Mouse (Mus musculus) forebrain, embryonic 14.5 days (tissue): ENCODE results near the gene Mknk2. TPM values are rescaled to one million over a fixed set of nuclear protein-coding genes. Genes with fewer than 3 reads are reported as not detected.

ENCODE experiments used
- ATAC-seq: fragments of 200-750 bp; cut with Nextera tagmentation; 2 replicates; pipeline ENCODE4 v1.8.0; 2017; ENCODE audit warnings: mild to moderate bottlenecking, moderate library complexity
- DNase-seq: peaks from one replicate; pipeline ENCODE4 v3.0.0-alpha.2; 2015; ENCODE audit warnings: low spot score
- H3K27ac ChIP-seq: fragments of 300-500 bp; sonication (generic); 2 replicates; pipeline ENCODE4 v1.5.1; 2014; ENCODE audit warnings: low read depth, mild to moderate bottlenecking, control low read depth, low read length, moderate library complexity
- H3K27me3 ChIP-seq: fragments of 300-500 bp; sonication (generic); replicated peaks from 2 replicates; pipeline ENCODE4 v1.6.1; 2014; ENCODE audit warnings: low read length, control low read depth, mixed read lengths; ENCODE audit not compliant: control insufficient read depth, insufficient read depth
- H3K36me3 ChIP-seq: fragments of 300-500 bp; sonication (generic); 2 replicates; pipeline ENCODE4 v1.6.1; 2014; ENCODE audit warnings: low read length, control low read depth; ENCODE audit not compliant: control insufficient read depth, insufficient read depth
- H3K4me1 ChIP-seq: fragments of 300-500 bp; sonication (generic); 2 replicates; pipeline ENCODE4 v1.6.1; 2014; ENCODE audit warnings: antibody characterized with exemption, low read length, control low read depth; ENCODE audit not compliant: control insufficient read depth, insufficient read depth
- H3K4me2 ChIP-seq: fragments of 300-500 bp; sonication (generic); 2 replicates; pipeline ENCODE4 v1.6.1; 2014; ENCODE audit warnings: mild to moderate bottlenecking, control low read depth, low read length
- H3K4me3 ChIP-seq: fragments of 300-500 bp; sonication (generic); 2 replicates; pipeline ENCODE4 v1.5.1; 2014; ENCODE audit warnings: low read depth, low read length, control low read depth
- H3K9ac ChIP-seq: fragments of 300-500 bp; sonication (generic); 2 replicates; pipeline ENCODE4 v1.6.1; 2014; ENCODE audit warnings: mild to moderate bottlenecking, low read length, control low read depth, moderate library complexity
- H3K9me3 ChIP-seq: fragments of 300-500 bp; sonication (generic); replicated peaks from 2 replicates; pipeline ENCODE4 v1.6.1; 2016; ENCODE audit warnings: low read length, control low read depth, mixed read lengths; ENCODE audit not compliant: control insufficient read depth
- WGBS: fragments of 180-500 bp; shearing (Covaris S2); extraction: QIAGEN DNeasy Blood & Tissue Kit; methylation state at CpG from one replicate; pipeline ENCODE4 v1.1.7; 2014; 5-methylcytosine and 5-hydroxymethylcytosine counted together
- polyA plus RNA-seq: library from polyadenylated mRNA; unstranded; fragments of >200 nt; fragmentation: Nextera tagmentation; extraction: Ambion mirVana; gene quantifications from 2 replicates; pipeline ENCODE4 v1.2.1, GENCODE M21; 2014

The Mknk2 gene
- polyA plus RNA-seq, 1 experiment from 2014 or later, result 43.1 TPM

DNA sequence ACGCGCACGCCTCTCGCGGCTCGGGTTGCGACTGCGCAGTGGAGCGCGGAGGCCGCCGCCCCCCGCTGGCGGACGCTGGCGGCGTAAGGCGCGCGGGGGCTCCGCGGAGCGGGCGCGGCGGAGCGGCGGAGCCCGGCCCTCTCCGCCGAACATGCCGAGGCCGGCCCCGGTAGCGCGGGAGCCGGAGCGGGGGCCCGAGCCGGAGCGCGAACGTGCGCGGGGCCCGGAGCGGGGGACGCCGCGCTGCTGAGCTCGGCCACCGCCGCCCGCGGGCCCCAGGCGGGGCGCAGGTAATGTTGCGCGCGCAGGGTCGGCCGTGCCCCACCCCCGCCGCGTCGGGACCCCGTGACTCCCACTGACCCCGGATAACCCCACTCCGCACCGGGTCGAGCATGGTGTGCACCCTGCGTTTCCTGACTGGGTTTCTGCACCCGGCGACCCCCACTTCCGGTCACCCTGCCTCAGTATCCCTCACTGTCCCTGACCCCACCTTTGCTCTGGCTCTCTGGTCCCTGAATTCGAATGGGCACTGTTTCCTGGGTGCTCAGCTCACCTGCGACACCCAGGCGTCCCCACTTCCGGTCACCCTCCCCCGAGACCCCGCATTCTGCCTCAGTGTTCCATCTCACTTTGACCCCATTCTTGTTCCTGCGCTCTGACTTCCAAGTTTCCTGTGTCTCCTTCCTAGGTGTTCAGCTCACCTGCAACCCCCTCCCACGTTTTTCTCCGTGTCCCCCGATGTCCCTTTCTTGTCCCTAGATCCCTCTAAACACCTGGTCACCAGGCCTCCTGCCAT, 55.1 kb downstream of the Mknk2 start, which contains the start of gene Csnk1g2:
Csnk1g2 (plus strand) TSS at position 178 of the 796 bp plus-strand sequence.
- peak within 1 kb of the TSS; percentile 93 for H3K9ac ChIP-seq
- ATAC-seq (no peak), DNase-seq (no peak)
- H3K4me2 ChIP-seq, result peak within 1 kb of the TSS; percentile 99
- peak within 1 kb of the TSS; percentile 90 for H3K4me3 ChIP-seq
- 0 out of 2 replicates have a peak, but pooled peaks cover 4% of the 10 kb centered on the region for H3K36me3 ChIP-seq
- WGBS, result under 1% methylated on average over 62 of the region's 85 CpGs
- no peaks in the 10 kb centered on the region for H3K27me3 ChIP-seq
- no peaks in the 10 kb centered on the region for H3K9me3 ChIP-seq
- peaks cover 14% of the 10 kb centered on the region for H3K4me1 ChIP-seq
- peak within 1 kb of the TSS; percentile 96 for H3K27ac ChIP-seq

DNA sequence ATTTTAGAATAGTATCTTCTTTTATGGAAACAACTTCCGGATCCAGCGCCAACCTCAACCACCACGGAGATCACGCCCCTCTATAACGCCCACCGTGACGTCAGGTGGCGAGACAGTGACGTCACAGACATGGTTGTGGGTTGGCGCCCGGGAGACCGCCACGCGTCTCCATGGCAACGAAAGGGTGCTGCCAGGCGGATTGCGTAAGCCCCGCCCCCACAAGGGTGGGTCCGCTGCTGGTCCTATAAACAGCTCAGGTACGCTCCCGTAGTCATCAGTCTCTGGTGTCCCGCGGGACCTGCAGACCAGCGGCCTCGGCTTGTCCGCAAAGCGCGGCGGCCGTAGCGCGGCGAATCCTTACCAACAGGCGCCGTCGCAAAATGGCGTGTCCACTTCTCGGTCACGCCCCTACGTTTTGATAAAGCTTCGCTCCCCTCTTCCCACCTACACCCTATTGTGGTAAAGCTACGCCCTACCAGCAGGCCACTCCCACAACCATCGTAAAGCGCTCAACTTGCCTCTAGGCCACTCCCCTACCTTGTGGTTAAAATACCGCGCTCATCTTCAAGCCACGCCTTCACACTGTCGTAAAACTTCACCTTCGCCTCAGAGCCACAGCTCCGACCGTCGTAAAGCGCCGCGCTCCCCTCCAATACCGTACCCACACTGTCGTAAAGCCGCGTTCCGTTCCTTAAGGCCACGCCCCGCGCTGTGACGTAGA, 55.8 kb downstream of the Mknk2 start:
- Histone ChIP-seq H3K27me3 (no peaks in the 10 kb centered on the region), H3K4me3 (peak overlapping the region; percentile 90), H3K4me2 (peak overlapping the region; percentile 99), H3K4me1 (peaks cover 14% of the 10 kb centered on the region), H3K36me3 (0 out of 2 replicates have a peak, but pooled peaks cover 4% of the 10 kb centered on the region), H3K9me3 (no peaks in the 10 kb centered on the region), H3K9ac (peak overlapping the region; percentile 60), H3K27ac (peak overlapping the region; percentile 96)
- ATAC-seq (peak; percentile 97), DNase-seq (peak; percentile 100)
- under 1% methylated on average over 64 of the region's 64 CpGs for WGBS

DNA sequence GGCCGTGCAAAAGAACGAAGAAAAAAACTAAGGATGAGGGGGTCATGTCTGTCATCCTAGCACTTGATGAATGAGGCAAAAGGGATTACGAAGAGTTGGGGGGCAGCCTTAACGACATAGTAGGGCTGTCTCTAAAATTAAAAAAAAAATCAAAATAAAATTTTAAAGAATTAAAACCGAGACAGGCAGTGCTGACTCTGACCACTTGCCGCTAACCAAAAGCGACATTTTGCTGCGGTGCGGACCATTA, 56.3 kb downstream of the Mknk2 start:
- Histone ChIP-seq H3K9me3 (no peaks in the 10 kb centered on the region), H3K27ac (peak overlapping the region; percentile 96), H3K4me3 (peak overlapping the region; percentile 90), H3K9ac (peak overlapping the region; percentile 60), H3K27me3 (no peaks in the 10 kb centered on the region), H3K4me1 (peaks cover 14% of the 10 kb centered on the region), H3K36me3 (0 out of 2 replicates have a peak, but pooled peaks cover 4% of the 10 kb centered on the region), H3K4me2 (peak overlapping the region; percentile 99)
- ATAC-seq (no peak), DNase-seq (no peak)
- 4% methylated on average over 9 of the region's 9 CpGs for WGBS

DNA sequence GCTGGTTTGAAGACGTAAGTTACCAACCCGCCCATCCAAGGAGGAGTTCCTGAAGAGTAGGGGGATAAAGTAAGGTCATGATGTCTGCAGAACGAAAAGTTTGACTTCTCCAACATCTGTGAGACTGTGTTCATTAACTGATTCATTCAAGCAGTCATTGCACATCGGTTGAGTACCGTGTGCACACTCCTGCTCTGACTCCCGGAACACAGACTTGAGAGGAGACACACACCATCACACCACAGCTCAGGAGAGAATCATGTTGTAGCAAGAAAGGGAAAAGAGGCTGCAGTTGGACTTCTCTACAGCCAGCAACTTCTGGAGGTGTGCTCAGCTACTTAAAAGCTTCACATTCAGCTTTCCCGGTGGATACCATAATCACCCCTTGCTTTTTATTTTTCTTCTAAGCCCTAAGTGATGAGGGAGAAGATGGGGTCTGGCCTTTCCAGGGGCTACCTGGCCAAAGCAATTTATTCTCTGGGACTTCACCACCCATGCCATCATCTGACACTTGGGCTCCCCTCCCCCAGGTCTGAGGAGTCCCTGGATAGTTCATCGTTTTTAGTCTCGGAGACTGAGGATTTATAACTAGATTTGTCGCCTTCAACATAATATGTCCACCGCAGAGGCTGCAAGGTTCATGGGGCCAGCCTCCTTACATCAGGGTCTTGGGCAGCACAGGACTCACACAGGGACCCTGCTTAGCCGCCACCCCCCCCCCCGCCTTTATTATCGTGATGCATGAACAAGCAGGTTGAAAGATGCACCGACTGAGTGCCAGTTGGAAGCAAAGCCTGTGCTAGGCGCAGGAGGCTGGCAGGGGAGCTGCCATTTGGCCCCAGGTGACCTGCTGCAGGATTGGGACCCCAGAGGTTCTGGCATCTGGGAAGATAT, 56.9 kb downstream of the Mknk2 start:
- no peak for ATAC-seq
- no peaks in the 10 kb centered on the region for H3K9me3 ChIP-seq
- WGBS, result 57% methylated on average over 16 of the region's 16 CpGs
- peaks cover 7% of the 10 kb centered on the region; the same call in 1 of the 2 replicates for H3K36me3 ChIP-seq
- peak overlapping the region; percentile 60 for H3K9ac ChIP-seq
- no peaks in the 10 kb centered on the region for H3K27me3 ChIP-seq
- peak; percentile 11 for DNase-seq
- peaks cover 14% of the 10 kb centered on the region for H3K4me1 ChIP-seq
- peak overlapping the region; percentile 96 for H3K27ac ChIP-seq
- H3K4me3 ChIP-seq, result peak overlapping the region; percentile 90
- peak overlapping the region; percentile 99 for H3K4me2 ChIP-seq

DNA sequence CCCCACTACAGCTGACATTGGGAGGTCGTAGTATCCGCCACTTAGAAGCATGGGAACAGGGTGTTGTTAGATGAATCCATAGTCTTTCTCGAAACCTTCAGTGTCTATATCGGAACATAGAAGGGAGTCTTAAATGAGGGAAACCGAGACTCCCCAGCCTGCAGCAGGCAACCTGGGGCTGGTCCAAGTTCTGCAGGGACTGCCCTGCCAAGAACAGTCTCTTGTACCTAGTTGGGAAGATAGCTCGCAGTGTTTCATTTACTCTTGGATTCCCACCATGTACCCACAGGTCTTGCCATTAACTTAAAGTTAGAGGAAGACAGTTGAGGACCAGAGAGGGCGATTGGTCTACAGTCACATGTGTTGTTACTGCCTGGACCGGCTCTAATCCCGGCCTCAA, 57.5 kb downstream of the Mknk2 start:
- Histone ChIP-seq H3K27me3 (no peaks in the 10 kb centered on the region), H3K27ac (no peak overlapping the region), H3K4me3 (no peak overlapping the region), H3K9me3 (no peaks in the 10 kb centered on the region), H3K4me1 (peaks cover 14% of the 10 kb centered on the region), H3K36me3 (peaks cover 9% of the 10 kb centered on the region), H3K9ac (no peak overlapping the region), H3K4me2 (no peak overlapping the region)
- DNase-seq (no peak), ATAC-seq (no peak)
- WGBS, result 86% methylated on average over 9 of the region's 9 CpGs

DNA sequence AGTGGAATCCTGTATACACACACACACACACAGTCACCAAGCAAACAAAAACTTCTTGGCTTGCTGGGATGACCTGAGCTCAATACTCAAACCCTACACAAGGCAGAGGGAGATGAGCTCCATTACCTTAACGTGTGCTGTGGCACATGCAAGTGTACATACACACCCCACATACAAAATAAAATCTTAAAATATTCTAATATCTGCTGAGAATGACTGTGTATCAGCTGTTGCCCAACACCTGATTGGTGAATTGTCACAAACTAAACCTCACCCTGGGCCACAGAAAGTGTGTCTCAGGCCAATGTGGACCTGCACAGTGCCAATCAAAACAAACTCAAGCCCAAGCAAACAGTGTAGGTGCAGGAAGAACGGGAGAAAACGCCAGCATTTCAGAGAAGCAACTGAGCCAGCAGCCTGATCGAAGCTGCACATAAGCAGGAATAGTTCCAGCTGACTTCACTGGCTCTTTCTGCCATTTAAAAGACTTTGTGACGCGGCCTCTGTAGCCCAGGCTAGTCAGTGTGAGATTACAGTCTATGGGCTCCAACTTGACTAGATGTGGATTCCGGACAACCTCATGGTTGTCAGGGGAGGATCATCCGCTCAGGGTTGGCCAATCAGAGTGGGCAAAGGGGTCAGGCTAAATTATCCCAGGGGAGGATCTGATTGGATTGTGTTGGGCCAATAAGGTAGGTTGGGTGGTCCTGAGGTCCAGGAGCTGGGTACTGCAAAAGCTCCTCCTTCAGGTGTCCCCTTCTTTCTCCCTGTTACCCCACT, 58.3 kb downstream of the Mknk2 start:
- no peaks in the 10 kb centered on the region for H3K27me3 ChIP-seq
- 29% methylated on average over 8 of the region's 8 CpGs for WGBS
- H3K27ac ChIP-seq, result no peak overlapping the region
- peaks cover 14% of the 10 kb centered on the region for H3K4me1 ChIP-seq
- H3K4me3 ChIP-seq, result no peak overlapping the region
- no peak overlapping the region for H3K4me2 ChIP-seq
- DNase-seq (no peak), ATAC-seq (no peak)
- H3K9me3 ChIP-seq, result no peaks in the 10 kb centered on the region
- peaks cover 17% of the 10 kb centered on the region for H3K36me3 ChIP-seq
- no peak overlapping the region for H3K9ac ChIP-seq

DNA sequence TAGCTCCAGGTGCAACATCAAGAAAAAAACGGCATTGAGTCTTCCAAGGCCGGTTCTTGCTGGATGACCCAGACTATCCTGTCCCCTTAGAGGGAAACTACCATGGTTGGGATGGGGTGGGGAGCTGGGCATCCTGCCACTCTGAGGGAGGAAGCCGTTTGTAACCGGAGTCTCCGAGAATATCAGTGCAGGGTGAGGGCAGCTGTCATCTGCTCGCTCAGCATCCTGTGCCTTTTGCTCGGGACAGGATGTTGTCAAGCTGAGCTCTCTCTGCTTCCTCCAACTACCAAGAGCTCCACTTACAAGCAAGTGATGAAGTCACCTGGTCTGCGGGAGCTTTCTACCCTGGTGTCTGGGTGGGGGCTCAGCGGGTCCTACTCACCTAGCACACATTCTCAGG, 59.7 kb downstream of the Mknk2 start:
- Histone ChIP-seq H3K9me3 (no peaks in the 10 kb centered on the region), H3K4me2 (no peak overlapping the region), H3K36me3 (peaks cover 31% of the 10 kb centered on the region), H3K4me3 (no peak overlapping the region), H3K9ac (no peak overlapping the region), H3K27ac (no peak overlapping the region), H3K27me3 (no peaks in the 10 kb centered on the region), H3K4me1 (peaks cover 4% of the 10 kb centered on the region)
- 87% methylated on average over 9 of the region's 9 CpGs for WGBS
- no peak for ATAC-seq
- DNase-seq, result no peak
